8 mouse cellular contexts compared by ENCODE assay signal in the genomic region with DNA sequence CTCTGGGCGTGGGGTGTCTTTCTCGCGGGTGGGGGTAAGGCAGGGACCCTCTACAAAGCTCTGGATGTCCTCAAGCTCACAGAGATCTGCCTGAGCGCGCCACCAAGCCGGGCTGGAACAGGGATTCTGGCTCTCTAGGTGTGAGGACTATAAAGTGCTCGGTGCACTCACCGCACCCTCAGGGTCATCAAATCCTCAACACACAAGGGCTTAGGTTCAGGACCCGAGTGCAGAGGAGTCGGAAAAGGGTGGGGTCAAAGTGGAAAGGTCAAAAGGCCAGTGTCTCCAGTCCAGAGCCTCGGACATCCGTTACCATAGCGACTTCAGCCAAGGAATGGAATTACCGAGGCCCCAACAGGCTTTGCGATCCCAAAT. TPM values are rescaled to one million over a fixed set of nuclear protein-coding genes. Genes with fewer than 3 reads are reported as not detected.
DNase-seq lines count a peak whose midpoint lies in the region; ATAC-seq and TF ChIP-seq lines count a peak whose summit lies in the region.

No protein-coding gene starts in this region.

- no peak for TF ChIP-seq EP300 in heart, postnatal 0 days (IDR thresholded peaks at IDR 0.05; ENCODE audit: low read depth)

- WGBS in heart, postnatal 0 days: 5% methylated on average over 15 of the region's 15 CpGs
- 3% methylated on average over 15 of the region's 15 CpGs for WGBS in hindbrain, embryonic 15.5 days
- 3% methylated on average over 15 of the region's 15 CpGs for WGBS in midbrain, embryonic 15.5 days

- H3K9me3 ChIP-seq in heart, postnatal 0 days (replicated peaks; ENCODE audit: control insufficient read depth, low read length): no peaks in the 10 kb centered on the region
- no peaks in the 10 kb centered on the region for H3K9me3 ChIP-seq in hindbrain, embryonic 15.5 days
- H3K9me3 ChIP-seq in midbrain, embryonic 15.5 days: no peaks in the 10 kb centered on the region

- peak overlapping the region; percentile 73 for H3K4me2 ChIP-seq in heart, postnatal 0 days (ENCODE audit: low read depth, low read length)
- peak overlapping the region; percentile 93 for H3K4me2 ChIP-seq in hindbrain, embryonic 15.5 days
- peak overlapping the region; percentile 93 for H3K4me2 ChIP-seq in midbrain, embryonic 15.5 days

- TF ChIP-seq CTCF in heart, postnatal 0 days (IDR thresholded peaks at IDR 0.05; ENCODE audit: low read depth): no peak
- no peak for TF ChIP-seq CTCF in bone marrow macrophage, adult 2 months (IDR thresholded peaks at IDR 0.05; ENCODE audit: low read depth, low read length)

- ATAC-seq in heart, postnatal 0 days (ENCODE audit: insufficient read depth, low read depth): peak; percentile 18
- ATAC-seq in hindbrain, embryonic 15.5 days (ENCODE audit: low FRiP score, low read depth): peak; percentile 57; the same call in 1 of the 2 replicates
- ATAC-seq in midbrain, embryonic 15.5 days (replicated peaks): peak; percentile 67

- no peak for DNase-seq in heart, postnatal 0 days (ENCODE audit: low spot score)
- no peak for DNase-seq in heart, adult 9 months (ENCODE audit: low spot score in 2 of 2)
- DNase-seq in urinary bladder, adult 2 months (ENCODE audit: low spot score): no peak
- no peak for DNase-seq in cerebellum, adult 8-10 months
- DNase-seq in lung, postnatal 14 days: no peak

- no peak for TF ChIP-seq POLR2A in bone marrow macrophage, adult 2 months (IDR thresholded peaks at IDR 0.05; ENCODE audit: borderline replicate concordance, low read depth, low read length)

- H3K27me3 ChIP-seq in heart, postnatal 0 days (ENCODE audit: control insufficient read depth, insufficient read depth, low read length): no peaks in the 10 kb centered on the region
- H3K27me3 ChIP-seq in hindbrain, embryonic 15.5 days: no peaks in the 10 kb centered on the region
- H3K27me3 ChIP-seq in midbrain, embryonic 15.5 days (replicated peaks): no peaks in the 10 kb centered on the region

- peaks cover 25% of the 10 kb centered on the region for H3K36me3 ChIP-seq in heart, postnatal 0 days (replicated peaks; ENCODE audit: control insufficient read depth, insufficient read depth, low read length)
- H3K36me3 ChIP-seq in hindbrain, embryonic 15.5 days: no peaks in the 10 kb centered on the region
- H3K36me3 ChIP-seq in midbrain, embryonic 15.5 days (replicated peaks): no peaks in the 10 kb centered on the region

- H3K4me3 ChIP-seq in heart, postnatal 0 days (ENCODE audit: low read depth, low read length): peak overlapping the region; percentile 77
- peak overlapping the region; percentile 85 for H3K4me3 ChIP-seq in bone marrow macrophage, adult 2 months (ENCODE audit: insufficient read depth, low read length)
- peak overlapping the region; percentile 65 for H3K4me3 ChIP-seq in hindbrain, embryonic 15.5 days
- H3K4me3 ChIP-seq in midbrain, embryonic 15.5 days: peak overlapping the region; percentile 77

- 0 out of 2 replicates have a peak overlapping the region, but pooled peaks have one; percentile 24 for H3K9ac ChIP-seq in heart, postnatal 0 days (replicated peaks; ENCODE audit: low read depth, low read length)
- peak overlapping the region; percentile 42 for H3K9ac ChIP-seq in hindbrain, embryonic 15.5 days
- peak overlapping the region; percentile 48 for H3K9ac ChIP-seq in midbrain, embryonic 15.5 days

- 0 out of 2 replicates have a peak, but pooled peaks cover 8% of the 10 kb centered on the region for H3K4me1 ChIP-seq in heart, postnatal 0 days (ENCODE audit: control insufficient read depth, insufficient read depth)
- H3K4me1 ChIP-seq in bone marrow macrophage, adult 2 months (ENCODE audit: control insufficient read depth, insufficient read depth, low read length): peaks cover 9% of the 10 kb centered on the region
- H3K4me1 ChIP-seq in hindbrain, embryonic 15.5 days (replicated peaks): peaks cover 16% of the 10 kb centered on the region
- H3K4me1 ChIP-seq in midbrain, embryonic 15.5 days: peaks cover 14% of the 10 kb centered on the region

- no peak overlapping the region for H3K27ac ChIP-seq in heart, postnatal 0 days (ENCODE audit: low read depth)
- no peak overlapping the region for H3K27ac ChIP-seq in bone marrow macrophage, adult 2 months (ENCODE audit: insufficient read depth, low read depth, low read length)
- H3K27ac ChIP-seq in hindbrain, embryonic 15.5 days (replicated peaks): no peak overlapping the region
- peak overlapping the region; percentile 25; the same call in 1 of the 2 replicates for H3K27ac ChIP-seq in midbrain, embryonic 15.5 days

RNA-seq across cellular contexts. Expression of a gene that starts 0.3 kb away (rescaled TPM):
- total RNA-seq in heart, postnatal 0 days (2014; rRNA removed; ENCODE audit: low replicate concordance): 14.8 and 28.2 TPM in 2 replicates
- 9.4 and 11.7 TPM in 2 replicates for polyA plus RNA-seq in heart, postnatal 0 days (2015; fragmentation: Nextera tagmentation; extraction: Ambion mirVana)
- 13.1 and 15.9 TPM in 2 replicates for polyA plus RNA-seq in bone marrow macrophage, adult 2 months (2012; ENCODE audit: insufficient read depth, insufficient read length, missing spikeins)
- 8.6 and 11.1 TPM in 2 replicates for polyA plus RNA-seq in hindbrain, embryonic 15.5 days (2015; fragmentation: Nextera tagmentation; extraction: Ambion mirVana)
- 6.8 and 7.1 TPM in 2 replicates for polyA plus RNA-seq in midbrain, embryonic 15.5 days (2015; fragmentation: Nextera tagmentation; extraction: Ambion mirVana)
- polyA plus RNA-seq in urinary bladder, adult 2 months (2012; rRNA removed): 0.81 and 1.1 TPM in 2 replicates
